Mouse (Mus musculus) ovary, adult 18-20 months (tissue): Measurements from ENCODE around the gene Slc25a34.
A peak's percentile ranks its signal among the peaks of the same experiment; 100 is the strongest.

Experiments used
- DNase-seq: peaks from one replicate; pipeline ENCODE4 v3.0.0; 2022; ENCODE audit warnings: low spot score, mixed read lengths

The Slc25a34 gene

GRCm38 (mm10) chr4:141623666-141624065 is at the start of gene Slc25a34:
TSS of gene Slc25a34 (minus strand) at chr4:141623821.
- peak; percentile 78 for DNase-seq

GRCm38 (mm10) chr4:141672325-141672724 is 48.7 kb upstream of the Slc25a34 start:
- DNase-seq: no peak

- DNase-seq: no peak
Observed at GRCm38 (mm10) chr4:141671389-141671788, 47.8 kb upstream of the Slc25a34 start.

GRCm38 (mm10) chr4:141669898-141670712 is 46.5 kb upstream of the Slc25a34 start:
- no peak for DNase-seq

- no peak for DNase-seq
Observed at GRCm38 (mm10) chr4:141664799-141665198, 41.2 kb upstream of the Slc25a34 start, which contains the start of gene Plekhm2. TSS of gene Plekhm2 (minus strand) at chr4:141664899.

- peak; percentile 64 for DNase-seq
Observed at GRCm38 (mm10) chr4:141664011-141664745, 40.6 kb upstream of the Slc25a34 start.

- no peak for DNase-seq
Observed at GRCm38 (mm10) chr4:141663122-141663931, 39.7 kb upstream of the Slc25a34 start.

GRCm38 (mm10) chr4:141660884-141661283 is 37.3 kb upstream of the Slc25a34 start:
- DNase-seq: no peak

GRCm38 (mm10) chr4:141659739-141660138 is 36.1 kb upstream of the Slc25a34 start:
- DNase-seq: no peak

GRCm38 (mm10) chr4:141658846-141659484 is 35.3 kb upstream of the Slc25a34 start:
- DNase-seq: no peak

GRCm38 (mm10) chr4:141656932-141657331 is 33.3 kb upstream of the Slc25a34 start:
- DNase-seq: no peak

- DNase-seq: peak; percentile 75
Observed at GRCm38 (mm10) chr4:141655908-141656608, 32.4 kb upstream of the Slc25a34 start.

- no peak for DNase-seq
Observed at GRCm38 (mm10) chr4:141654509-141654908, 30.9 kb upstream of the Slc25a34 start.

- no peak for DNase-seq
Observed at GRCm38 (mm10) chr4:141653813-141654212, 30.2 kb upstream of the Slc25a34 start.

GRCm38 (mm10) chr4:141653044-141653443 is 29.4 kb upstream of the Slc25a34 start:
- no peak for DNase-seq

GRCm38 (mm10) chr4:141651944-141652343 is 28.3 kb upstream of the Slc25a34 start:
- no peak for DNase-seq

GRCm38 (mm10) chr4:141651286-141651685 is 27.7 kb upstream of the Slc25a34 start:
- no peak for DNase-seq

- no peak for DNase-seq
Observed at GRCm38 (mm10) chr4:141649244-141649643, 25.6 kb upstream of the Slc25a34 start.

GRCm38 (mm10) chr4:141648262-141648661 is 24.6 kb upstream of the Slc25a34 start:
- DNase-seq: no peak

- no peak for DNase-seq
Observed at GRCm38 (mm10) chr4:141647187-141647586, 23.6 kb upstream of the Slc25a34 start.

GRCm38 (mm10) chr4:141645988-141646387 is 22.4 kb upstream of the Slc25a34 start:
- DNase-seq: no peak
